Mouse (Mus musculus) CD4-positive, CD25-positive, alpha-beta regulatory T cell, adult 4 months (primary cell): ENCODE results near the gene Gm20388. TPM values are rescaled to one million over a fixed set of nuclear protein-coding genes. Genes with fewer than 3 reads are reported as not detected.

Experiments used
- ATAC-seq: one replicate; pipeline ENCODE4 v1.8.0; 2017
- polyA plus RNA-seq, 2 experiments: library from polyadenylated mRNA; unstranded; fragments of 100-300 nt; shearing (Covaris generic); gene quantifications; one replicate each; pipeline ENCODE4 v1.2.1; 2017

Gene Gm20388
- polyA plus RNA-seq, 2 experiments from 2014 or later = 10.7 to 12.8 TPM

DNA sequence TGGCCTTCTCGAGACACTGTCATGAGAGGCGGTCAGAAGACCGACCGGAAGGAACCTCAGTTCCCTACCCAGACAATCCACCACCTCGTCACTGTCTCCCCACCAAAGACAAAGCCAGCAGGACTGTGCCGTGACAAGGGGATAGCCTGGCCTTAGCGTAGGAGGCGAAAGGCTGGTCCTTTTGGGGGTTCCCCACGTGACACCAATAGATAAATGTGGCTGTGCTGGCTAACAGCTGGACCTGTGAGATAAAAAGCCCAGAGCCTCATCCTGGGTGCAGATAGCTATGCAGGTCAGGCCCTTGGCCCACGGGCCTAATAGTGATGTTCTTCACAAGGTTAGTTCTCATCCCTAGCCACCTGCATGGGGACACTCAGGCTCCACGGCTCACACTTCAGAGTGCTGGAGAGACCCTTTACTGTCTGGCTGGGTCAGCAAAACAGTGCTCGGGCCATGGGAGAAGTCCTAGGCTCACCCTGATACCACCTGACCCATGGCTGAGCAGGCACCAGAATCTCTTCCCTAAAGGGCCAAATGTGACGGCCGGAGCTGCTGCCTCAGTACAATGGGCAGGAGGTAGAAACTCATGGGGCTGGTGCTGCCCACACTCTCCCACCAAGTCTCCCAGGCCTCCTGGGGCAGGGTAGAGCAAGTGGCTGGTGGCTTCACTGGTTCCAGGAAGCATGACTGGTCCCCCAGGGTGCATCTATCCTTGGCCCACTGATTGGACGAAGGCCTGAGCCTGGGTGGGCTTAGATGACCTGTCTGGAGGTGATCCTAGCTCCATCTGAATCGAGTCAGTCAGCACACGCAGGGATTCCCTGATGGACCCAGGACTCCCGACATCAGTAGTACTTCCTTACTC lies 1988.8 kb downstream of the Gm20388 start:
- ATAC-seq = no peak

DNA sequence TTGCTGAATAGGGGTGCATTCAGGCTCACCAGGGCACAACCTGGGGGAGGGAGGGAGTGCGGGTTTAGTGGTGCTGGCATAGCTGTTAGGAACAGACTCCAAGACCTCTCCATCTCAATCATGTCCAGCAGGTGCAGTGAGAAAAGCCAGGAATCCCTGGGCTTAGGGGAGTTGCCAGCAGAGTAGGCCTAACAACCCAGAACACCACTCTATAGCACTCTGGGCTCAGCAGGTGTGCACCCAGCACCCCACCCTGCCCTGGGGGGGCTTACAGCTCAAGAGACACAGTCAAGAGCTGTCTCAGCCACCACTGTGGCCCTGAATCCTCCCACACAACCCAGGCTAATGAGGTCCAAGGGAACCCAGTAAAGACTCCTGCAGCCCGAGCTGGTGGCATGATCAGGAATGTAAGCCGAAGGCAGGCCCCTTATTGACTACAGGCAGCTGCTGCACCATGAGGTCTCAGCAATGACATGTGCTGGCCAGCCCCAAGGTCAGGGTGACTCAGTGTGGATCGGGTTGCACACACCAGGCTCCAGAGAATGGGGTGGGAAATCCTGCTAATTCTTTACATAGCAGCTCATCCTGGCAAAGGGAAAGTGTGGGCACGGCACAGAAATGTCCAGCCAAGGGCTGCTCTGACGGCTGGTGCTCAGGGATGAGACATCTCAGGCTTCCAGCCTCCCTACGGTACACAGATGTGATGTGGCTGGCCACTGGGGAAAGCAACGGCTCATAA lies 1991.0 kb downstream of the Gm20388 start:
- no peak for ATAC-seq

DNA sequence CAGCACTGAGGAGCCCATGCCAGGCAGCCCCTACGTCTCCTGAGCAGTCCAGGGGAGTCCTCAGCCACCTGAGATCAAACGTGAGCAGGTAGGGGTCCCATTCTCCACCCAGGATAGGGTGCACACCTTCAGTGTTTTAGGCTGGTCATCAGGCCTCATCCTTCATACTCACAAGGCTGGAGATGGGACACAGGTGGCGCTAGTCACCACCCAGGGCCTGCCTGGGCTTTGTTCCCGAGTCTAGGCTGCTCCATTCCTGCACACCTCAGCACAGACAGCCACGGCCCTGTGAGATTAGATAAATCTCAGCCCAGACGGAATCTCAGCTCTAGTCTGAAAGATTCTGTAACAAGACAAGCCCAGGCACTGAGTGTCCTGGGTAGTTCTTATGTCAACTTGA lies 1993.3 kb downstream of the Gm20388 start:
- ATAC-seq = no peak

DNA sequence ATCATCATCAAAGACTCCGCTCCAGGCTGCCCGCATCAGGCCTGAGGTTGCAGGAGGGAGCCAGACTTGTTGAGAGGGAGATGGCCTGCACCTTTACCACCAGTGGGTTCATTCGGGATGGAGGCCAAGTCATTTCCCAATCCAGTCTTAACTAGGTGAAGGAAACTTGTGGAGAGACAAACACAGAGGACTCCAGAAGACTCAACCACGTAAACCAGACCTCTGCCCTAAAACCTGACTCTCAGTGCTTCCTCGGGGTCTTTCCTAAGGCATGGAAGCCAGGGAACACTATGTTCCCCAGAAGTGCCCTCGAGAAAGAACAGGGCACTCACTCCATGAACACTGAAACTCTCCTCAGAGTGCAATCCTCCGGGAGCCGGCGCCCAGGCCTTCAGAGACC lies 1994.4 kb downstream of the Gm20388 start:
- ATAC-seq = no peak

DNA sequence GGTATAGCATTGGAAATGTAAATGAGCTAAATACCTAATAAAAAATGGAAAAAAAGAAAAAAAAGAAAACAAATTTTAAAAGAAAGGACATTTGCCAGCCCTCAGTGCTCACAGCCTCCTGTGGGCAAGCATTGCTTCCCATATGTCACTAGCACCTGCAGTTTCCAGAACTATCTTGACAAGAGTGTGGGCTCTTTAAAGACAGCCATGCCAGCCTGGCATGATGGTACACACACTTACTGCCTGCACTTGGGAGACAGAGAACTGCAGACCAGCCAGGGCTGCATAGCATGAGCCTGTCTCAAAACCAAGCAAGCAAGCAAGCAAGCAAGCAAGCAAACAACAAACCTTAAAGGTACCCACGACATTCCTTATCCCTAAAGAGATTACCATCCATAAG lies 1994.8 kb downstream of the Gm20388 start:
- ATAC-seq = no peak

DNA sequence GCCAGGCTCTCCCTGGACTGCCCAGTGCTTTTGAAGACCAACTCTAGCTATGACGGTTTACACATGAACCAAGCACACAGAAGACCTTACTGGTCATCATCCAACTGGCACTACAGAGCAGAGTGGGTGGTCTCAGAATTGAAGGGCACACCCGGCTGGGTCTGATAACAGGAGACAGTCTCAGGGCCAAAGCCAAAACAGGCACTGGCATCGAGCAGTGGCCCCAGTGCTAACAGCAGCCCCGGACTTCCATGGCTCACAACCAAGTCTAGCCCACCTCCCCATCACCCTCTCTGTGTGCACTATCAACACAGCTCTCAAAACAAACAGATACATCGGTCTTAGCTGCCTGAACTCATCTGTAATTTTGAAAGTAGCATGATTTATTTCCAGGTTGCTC lies 1995.2 kb downstream of the Gm20388 start:
- no peak for ATAC-seq

DNA sequence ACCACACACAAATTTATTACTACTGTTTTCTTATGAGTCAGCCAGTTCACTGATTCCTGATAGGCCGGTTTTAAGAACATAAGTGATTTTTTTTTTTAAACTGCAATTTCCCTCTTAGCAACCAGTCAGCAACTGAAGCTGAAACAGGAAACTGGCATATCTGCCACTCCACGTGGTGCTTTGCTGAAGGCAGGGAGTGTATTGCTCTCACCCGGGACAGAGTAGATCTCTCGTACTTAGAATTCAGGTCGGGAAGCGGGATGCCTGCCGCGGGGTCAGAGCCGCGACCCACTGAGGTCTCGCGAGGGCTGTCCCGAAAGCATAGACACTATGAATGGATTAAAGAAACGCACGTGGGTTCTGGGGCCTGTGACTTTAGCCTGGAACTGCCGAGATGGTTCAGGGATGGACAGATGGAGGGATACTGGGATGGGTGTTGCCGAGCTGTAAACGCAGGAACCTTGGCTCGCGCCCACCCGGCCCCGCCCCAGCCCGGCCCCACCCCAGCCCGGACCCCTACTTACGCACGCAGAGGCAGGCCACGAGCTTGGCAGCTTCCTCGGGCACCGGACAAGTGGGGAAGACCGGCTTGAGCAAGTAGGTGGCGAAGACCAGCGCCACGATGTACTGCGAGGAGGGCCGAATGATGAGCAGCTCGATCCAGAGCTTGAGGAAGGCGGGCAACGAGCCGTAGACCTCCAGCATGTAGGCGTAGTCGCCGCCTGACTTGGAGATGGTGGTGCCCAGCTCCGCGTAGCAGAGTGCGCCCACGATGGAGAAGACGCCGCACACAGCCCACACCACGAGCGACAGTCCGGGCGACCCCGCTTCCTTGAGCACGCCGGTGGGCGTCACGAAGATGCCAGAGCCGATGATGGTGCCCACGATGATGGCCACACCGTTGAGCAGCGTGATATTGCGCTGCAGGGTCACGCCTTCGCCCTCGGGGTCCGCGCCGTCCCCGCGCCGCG lies 1996.2 kb downstream of the Gm20388 start:
- ATAC-seq = peak; percentile 40

DNA sequence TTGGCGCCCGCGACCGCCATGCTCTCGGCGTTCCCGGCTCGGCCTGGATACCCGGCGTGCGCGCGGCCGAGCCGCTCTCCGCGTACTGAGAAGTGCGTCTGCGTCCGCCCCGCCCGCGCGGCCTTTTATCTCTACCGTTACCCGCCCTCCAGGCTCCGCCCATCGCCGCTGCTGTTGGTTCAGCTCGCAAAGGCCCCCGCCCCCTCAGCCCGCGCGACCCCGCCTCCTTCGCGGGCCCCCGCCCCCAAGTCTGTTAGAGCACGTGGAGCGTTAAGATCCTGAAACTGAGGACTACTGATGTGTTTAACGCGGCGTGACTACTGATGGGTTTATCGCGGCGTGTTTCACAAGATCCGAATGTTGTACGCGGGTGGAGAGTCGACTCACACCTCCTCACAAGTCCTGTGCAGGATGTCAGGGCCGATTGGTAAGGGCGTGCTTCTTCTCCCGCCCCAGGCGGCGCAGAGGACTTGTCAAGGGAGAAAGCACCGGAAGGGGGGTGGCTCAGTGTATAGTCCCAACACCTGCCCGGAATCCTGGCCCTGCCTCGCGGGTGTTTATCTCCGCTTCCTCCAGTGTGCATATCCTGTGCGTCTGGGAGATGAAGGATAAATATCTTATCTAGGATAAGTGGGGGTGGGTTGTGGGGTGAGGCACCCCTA lies 1997.1 kb downstream of the Gm20388 start, which contains the start of gene Slc7a5:
Gene Slc7a5, minus strand, starts transcription at position 108 of the 662 bp plus-strand sequence.
- peak; percentile 86 for ATAC-seq

DNA sequence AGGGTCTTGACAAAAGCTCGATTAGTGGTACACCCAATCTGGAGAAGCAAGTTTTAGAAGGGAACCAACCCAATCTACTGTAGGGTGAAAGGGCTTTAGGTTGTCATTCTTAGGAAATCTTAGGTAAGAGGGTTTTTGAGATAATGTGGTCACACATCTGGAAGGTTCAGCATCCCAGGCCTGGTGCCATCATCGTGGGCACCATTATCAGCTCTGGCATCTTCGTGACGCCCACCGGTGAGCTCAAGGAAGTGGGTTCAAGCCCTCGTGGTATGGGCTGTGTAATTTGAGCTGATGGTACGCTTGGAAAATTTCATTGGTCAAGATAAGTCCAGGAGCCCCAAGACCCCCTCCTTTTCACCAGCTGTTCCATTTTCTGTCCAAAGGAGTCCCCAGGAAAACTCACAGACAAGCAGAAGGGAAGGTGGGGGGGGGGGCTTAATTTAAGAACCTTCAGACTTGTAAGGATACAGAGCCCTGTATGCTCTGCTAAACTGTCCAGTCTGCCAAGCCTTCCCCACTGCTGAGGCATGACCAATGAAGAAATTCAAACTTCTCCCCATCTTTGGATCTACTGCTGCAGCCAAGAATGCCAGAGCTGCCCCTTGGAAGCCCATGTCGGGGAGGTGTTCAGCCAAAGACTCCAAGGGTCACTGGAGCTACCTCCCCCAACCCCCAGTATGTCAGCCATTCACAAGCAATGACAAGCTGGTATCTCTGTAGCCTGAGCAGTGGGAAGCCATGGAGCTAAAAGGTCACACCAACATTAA lies 1997.9 kb downstream of the Gm20388 start:
- no peak for ATAC-seq

DNA sequence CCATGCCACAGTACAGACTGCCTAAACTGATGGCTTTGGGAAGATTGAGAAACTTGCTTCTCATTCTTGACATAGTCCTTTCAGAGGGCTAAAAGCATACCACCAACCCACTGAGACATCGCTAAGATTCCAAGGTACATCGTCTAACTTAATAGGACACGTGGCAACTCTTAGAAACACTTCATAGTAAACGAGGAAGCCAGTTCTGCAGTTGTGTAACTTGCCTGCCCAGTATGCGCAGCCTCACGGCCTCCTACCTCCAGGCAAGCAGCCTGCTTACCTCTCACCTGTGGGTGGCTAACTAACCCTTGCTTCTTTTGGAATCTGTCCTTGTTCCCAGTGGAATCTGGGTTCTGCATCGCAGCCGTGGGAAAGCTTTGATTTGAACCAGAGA lies 1998.5 kb downstream of the Gm20388 start:
- ATAC-seq = no peak

DNA sequence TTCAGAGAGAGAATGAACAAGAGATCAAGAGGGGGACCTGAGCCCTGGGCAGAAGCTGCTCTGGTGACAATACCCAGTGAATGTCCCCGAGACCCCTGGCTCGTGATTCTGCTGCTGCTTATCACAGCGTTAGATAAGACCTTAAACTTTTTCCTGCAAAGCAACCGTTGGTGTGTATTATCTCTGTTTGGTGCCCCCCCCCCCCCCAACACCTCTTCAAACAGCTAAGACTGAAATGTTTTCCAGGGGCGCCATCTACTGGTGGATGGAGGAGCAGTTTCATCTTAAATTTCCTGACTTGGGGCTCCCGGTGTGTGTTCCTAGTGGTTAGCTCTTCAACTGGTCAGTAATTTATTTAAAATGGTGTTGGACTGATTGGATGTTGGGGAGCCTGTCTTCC lies 1999.0 kb downstream of the Gm20388 start:
- no peak for ATAC-seq

DNA sequence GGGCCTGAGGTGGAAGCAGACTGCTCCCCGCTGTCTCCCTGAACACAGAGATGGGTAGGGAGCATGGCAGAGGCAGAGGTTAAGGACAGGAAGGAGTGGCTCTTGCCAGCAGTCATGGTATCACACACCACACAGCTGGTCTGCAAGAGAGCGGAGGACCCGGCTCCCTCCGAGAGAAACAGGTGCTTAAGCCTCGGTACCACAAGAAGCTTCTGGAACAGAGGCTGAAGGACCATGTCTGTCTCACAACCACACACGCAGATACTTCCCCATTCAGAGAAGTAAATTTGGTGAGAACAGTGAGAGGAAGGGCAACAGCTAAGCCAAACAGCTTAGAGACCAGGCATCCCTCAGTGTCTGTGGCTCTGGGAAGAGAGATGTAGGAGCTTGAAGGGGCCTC lies 2000.8 kb downstream of the Gm20388 start:
- no peak for ATAC-seq

DNA sequence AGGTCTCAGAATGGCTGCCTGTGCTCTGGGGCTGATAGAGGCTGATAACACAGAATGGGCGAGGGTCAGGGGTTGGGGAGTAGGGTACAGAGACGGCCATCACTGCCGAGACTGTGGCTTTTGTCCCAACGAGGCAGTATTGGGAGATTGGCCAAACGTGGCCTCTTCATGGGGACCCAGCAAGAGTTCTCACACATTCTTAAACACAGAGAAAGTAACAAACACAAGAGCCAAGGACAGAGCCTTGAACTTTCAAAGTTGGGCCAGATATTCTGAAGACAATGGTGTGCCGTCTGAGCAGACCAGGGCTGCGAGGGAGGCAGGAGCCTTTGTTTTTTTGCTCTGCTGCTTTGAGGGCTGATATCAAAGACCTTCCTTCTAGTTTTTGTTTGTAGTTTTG lies 2001.3 kb downstream of the Gm20388 start:
- no peak for ATAC-seq

DNA sequence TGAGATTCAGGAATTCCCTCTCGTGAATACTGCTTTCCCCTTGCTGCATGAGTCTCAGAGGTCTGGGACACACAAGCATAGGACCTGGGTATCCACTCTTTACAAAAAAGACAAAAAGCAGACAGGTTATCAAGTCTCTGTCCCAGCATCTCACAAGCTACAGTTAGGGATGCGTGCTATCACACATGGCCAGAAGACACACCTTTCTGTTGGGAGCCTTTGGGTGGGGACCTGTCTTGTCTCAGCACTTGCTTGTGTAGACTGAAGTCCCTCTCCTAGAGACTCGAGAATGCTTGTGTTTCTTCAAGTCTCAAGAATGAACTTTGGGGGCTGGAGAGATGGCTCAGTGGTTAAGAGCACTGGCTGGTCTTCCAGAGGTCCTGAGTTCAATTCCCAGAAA lies 2002.2 kb downstream of the Gm20388 start:
- no peak for ATAC-seq

DNA sequence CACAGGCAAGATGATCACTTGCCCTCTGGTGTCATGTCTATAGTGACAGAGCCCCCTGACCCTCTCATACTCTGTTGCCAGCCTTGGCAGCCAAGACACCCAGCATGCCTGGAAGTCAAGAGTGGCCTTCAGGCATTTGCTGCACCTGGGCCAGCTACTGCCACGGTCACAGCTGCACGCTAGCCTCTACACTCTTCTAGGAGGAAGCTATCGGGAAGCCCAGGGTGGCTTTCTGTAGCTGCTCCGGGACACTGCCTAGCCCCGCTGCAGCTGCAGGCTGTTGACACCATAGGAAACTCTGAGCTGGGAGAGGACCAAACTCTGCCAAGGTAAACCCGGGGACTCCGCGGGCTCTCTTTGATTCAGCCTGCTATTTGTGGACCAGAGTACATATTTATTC lies 2002.7 kb downstream of the Gm20388 start:
- ATAC-seq = no peak

DNA sequence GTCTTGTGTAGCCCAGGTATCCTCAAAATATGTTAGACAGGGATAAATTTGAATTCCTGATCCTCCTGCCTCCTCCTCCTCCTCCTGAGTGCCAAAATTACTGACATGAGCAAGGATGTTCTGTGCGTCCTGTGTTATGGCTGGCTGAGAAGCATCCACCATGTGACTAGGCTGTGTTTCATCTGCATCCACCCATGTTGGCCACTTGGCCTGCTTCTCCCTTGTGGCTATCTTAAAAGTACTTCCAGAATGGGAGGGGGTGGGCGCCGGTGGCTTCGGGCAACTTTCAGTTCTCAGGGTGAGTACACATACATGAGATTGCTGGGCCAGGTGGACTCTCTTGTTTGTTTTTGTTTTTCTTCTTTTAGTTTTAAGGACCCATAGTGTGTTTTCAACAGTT lies 2008.5 kb downstream of the Gm20388 start:
- ATAC-seq = no peak

DNA sequence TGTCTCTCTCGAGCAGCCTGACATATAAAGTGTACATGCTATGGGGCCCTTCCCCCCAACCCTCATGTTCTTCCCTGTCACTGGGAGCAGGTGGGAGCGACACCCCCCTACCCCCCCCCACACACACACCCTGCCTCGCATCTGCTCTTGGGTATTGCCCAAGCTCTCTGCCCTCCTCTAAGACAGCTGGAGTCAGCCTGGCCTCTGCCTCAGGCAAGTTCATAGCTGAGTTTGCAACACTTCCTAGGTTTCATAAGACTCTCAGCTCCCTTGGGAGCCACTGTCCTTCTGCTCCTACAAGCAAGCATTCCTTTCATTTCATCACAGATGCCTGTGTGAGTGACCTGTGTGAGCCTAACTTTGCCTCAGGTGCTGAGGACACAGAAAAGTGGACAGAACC lies 2009.1 kb downstream of the Gm20388 start:
- no peak for ATAC-seq

DNA sequence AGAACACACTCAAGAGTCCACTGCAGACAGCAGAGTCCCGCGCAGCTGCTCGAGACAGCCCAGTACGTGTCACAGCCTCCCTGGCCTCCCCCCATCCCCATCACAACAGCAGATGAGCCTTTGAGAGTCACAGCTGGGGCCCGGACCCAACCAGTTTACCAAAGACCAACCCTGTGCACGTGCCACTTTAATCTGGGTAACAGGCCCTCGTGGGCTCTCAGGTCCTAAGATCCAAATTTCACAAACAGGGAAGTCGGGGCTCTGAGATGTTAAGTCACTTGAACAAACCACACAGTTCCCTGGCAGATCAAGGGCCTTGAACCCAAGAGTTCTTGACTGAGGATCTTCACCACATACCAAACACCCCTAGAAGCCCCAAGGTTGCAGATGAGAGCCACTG lies 2010.9 kb downstream of the Gm20388 start:
- no peak for ATAC-seq

DNA sequence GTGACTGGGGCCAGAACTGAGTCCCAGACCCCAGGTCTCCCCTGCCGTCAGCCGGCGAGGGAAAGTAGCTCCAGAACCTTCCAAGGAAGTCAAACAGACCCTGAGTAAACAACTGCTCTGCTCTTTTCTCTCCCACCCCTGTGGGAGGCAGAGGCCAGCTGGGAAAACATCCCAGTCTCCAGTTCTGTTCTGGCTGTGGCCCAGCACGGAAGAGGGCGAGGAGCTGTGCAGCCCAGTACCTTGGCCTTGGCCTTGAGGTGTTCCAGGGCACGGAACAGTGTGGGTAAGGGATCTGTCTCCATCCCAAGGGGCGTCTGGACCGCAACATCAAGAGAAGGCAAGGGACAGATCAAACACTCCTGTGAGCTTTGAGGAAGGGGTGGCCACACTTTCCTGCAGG lies 2011.5 kb downstream of the Gm20388 start:
- no peak for ATAC-seq

DNA sequence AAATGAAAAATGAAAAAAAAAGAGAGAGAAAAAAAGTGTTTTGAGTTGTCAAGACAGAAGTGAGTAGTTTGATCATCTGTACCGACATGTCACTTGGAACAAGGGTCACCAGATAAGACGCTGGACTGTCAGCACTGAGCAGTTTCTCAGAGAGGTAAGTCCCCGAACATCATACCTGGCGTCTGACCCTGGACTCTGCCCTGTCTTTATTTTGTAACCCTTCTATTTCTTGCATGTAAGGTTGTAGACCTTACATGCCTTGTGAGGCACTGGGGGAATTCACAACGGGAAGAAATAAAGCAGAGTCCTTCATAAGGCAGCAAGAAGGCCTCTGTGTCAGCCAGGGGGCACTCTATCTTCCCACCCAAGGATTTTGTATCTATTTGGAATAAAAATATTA lies 2014.0 kb downstream of the Gm20388 start:
- no peak for ATAC-seq

DNA sequence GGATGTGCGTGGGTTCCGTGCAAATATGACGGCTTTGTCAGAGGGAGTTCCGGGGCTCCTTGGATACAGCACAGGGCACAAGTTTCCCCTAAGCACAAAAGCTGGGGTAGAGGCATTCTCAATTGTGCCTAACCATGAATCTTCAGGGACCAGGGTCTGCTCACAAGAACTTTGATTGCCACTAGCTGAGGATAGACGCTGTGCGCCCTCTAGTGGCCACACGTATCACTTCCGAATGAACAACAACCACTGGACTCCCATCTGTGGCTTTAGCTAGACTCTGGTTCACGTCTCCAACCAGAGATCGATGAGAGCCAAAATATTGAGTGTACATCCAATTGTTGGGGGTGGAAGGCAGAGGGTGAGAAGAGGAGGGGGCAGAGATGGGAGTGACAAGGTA lies 2015.0 kb downstream of the Gm20388 start:
- peak; percentile 54 for ATAC-seq
